Mouse (Mus musculus) kidney, postnatal 4 days (tissue): ENCODE measurements around the gene Clca3a1.
"Not testable (repeated sequence)": the region's sequence is repeated elsewhere in the genome, so short reads cannot be mapped to it uniquely, and the experiment has no call there.

Experiments
- DNase-seq, 2 experiments: peaks; one replicate each; pipeline ENCODE4 v3.0.0; 2021; ENCODE audit warnings: mixed read lengths in 2 of 2

Gene Clca3a1

DNA sequence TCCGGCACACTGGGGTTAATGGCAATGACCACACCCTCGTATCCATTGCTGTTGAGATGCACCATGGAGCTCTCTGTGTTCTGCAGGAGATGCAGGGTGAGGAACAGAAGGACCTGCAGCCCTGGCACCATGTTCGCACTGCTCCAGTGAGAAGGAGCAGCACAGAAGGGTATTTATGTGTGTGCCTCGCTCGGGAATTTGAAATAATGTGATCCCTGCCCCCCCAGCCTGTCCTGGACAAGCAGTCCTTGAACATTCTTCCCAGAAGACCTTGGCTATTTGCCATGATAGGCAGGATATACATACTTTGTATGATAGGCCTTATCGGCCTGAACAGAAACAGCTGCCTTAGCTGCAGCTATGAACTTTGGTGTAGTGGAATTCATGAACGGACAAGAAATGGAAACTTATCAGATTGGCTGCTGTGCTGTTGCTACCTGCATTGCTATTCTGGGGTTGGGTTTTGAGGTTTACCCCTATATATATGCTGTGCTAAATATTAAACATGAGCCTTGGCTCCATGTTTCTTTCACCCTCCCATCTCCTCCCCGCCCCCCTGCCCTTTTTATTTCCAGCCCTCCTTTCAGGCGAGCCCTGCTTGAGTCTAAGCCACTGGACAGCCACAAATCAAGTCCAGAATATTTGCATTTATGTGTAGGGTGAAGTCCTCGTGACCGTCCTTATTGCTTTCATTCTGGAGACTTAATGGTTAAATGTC lies at the start of gene Clca3a1:
Gene Clca3a1 (minus strand): TSS at position 386 of the 718 bp plus-strand sequence.
- DNase-seq: peak; percentile 40 to 60

DNA sequence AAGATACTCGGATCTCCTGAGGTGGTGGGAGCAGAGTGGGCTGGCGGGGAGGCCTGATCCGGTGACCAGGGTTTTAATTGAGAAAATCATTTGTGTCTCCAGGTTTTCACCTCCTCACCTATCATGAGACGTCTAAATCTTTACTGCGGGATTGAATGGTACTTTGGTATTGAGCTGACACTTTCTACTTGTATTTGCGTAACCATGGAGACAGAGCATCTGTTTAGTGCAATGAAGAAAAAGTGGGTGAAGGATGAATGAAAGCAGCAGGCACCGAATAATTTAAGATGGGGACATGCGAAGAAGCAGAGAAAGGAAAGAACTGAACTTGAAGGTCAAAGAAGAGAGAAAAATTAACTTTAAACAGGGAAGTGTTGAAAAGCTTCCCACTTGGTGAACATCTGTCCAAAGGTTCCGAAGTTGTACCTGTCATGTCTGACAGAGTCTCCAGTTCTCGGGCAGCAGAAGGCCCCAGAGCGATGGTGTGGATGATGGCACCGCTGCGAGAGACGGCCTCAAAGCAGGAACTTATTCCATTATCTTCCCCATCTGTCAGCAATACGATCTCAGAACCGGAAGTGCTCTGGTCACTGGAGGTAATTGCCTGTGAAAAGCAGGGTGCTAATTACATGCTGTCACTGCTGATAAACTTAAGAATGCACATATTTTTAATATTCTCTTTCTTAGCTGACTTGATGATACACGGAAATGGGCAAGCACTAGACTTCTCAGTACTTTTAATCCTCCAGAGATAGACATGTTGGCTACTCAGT lies 47.6 kb upstream of the Clca3a1 start:
- not testable (repeated sequence) for DNase-seq

DNA sequence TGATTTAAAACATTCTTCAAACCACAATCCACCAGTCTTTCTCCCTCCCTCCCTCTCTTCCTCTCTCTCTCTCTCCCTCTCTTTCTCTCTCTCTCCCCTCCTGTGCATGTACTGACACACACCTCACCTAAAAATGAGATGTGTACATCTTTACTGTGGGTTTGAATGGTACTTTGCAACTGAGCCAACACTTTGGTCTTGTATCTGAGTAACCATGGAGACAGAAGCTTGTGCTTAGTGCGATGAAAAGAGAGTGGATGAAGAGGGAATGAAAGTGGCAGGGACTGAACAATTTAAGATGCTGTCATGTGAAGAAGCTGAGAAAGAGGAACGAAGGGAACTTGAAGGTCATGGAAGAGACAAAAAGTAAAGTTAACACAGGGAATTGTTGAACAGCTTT lies 45.8 kb upstream of the Clca3a1 start:
- DNase-seq: not testable (repeated sequence)

DNA sequence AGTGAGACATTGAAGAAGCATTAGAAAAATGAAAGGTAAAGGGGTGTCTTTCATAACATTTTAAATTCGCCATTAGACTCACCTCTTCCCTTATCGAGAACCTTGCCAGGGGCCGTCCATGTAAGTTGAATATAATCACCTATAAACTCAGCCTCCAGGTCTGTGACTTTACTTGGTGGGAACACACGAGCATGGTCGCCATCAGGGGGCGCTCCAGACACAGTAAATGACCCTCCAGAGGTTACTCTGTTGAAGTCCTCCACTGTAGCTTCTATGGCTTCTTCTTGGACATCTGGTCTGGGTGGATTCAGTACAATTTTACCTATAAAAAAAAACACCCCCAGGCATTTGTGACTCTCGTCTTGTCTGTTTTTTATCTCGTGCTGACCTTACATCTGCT lies 41.1 kb upstream of the Clca3a1 start:
- peak; percentile 58 to 63 for DNase-seq

DNA sequence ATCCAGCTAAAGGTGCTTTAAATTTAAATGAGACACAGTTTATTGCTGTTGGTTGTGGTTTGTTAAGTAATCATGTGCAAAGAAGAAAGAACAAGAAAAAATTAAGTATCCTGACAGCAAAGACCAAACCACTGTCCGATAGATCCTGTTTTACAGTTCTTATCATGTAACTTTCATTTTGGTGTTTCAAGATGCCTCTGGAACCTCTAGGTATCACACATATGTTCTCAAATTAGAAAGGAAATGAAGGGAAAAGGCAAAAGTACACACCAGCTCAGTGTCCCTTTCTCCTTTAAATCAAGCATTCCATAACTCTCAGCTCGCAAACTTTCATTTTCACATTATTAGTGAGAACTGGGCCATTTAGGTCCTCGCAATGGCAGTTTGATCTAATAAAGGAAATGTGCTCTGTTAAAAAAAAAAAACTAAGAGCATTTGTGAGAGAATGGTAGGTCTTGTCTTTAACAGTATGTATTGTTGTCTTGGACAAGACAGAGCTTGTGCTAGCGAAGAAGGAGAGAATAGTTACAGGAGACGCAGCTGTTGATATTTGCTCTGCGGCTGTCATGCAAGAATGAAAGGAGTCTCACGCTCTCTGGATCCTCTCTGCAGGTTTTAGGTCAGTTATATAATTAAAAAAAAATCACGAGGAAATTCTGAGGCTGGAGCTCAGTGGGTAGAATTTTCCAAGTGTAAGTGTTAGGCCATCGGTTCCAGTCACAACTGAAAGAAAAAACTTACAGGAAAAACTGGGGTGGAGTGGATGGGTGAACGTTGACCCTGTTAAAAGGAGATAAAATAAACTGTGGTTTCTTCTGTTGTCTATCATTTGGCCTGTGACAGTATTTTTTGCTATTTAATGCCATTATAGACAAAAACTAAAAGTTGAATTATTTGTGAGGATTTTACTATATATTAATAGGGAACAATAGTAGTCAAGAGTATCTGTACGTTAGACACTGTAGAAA lies 24.7 kb upstream of the Clca3a1 start:
- DNase-seq: no peak

DNA sequence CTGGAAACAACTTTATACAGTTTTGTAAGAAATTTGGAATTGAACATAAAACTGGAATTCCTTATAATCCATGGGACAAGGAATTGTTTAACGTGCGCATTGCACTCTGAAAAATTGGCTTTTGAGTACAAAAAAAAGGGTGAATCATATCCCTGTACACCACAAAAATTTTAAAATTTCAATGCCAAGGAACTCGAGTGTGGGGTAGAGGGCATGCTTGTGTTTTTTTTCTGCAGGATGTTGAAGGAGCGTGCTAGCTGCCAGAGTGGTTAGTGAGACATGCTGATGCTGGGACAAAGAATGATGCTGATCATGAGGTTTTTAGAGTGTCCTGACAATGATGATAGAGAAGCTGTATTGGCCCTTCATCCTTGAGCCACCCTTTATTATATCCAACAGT lies 4.4 kb upstream of the Clca3a1 start:
- no peak for DNase-seq

DNA sequence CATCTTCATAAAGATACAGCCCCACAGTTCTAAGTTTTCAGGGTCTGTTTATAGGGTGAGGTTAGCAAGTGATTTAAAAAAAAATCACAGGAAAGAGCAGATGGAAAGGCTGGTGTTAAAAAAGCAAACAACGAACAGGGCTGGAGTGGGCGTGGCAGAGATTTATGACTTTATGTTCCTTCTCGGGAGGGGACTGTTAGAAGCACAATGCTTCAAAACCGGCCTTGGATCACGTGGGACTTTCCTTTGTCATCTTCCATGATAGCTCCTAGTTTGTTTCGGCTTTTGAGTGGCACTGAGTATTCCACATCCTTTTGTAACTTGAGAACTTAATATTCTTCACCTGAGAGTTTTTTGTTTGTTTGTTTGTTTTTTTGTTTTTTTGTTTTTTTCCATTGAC lies 677 bp upstream of the Clca3a1 start:
- DNase-seq: peak in 1 of 2 experiments; percentile 18

DNA sequence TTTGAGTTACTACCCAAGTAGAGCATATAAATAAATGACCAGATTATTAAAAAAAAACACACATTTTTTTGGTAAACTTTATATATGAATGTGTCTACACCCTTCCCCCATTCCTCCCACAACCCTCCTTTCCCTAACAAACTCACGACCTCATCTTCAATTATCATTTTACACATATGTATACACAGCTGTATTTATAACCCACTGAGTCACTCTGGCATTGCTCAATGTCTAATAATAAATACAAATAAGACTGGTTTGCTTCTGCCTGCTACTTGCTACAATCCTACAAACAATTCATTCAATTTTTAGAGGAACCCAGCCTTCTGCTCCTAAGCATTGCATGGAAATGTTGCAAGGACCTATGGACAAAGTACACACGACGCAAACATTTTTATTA lies 1.1 kb downstream of the Clca3a1 start:
- no peak for DNase-seq

DNA sequence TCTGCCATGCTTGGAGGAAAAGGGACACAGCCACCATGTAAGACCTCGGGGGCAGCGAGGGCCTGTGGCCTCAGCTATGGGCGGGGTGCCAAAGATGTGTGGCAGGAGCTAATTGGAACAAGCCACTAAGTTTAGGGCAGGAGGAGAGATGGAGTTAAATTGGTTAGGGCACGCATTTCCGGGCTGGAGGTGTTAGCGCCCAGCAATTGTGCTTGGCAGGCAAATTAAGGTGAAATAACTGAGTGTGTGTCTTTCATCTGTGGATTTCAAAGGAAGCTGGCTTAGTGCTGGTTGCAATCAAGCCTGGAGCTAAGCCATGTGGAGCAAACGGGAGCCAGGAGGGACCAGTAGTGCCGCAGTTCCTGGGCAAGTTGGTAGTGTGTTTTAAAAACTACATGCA lies 4.7 kb downstream of the Clca3a1 start:
- not testable (repeated sequence) for DNase-seq

DNA sequence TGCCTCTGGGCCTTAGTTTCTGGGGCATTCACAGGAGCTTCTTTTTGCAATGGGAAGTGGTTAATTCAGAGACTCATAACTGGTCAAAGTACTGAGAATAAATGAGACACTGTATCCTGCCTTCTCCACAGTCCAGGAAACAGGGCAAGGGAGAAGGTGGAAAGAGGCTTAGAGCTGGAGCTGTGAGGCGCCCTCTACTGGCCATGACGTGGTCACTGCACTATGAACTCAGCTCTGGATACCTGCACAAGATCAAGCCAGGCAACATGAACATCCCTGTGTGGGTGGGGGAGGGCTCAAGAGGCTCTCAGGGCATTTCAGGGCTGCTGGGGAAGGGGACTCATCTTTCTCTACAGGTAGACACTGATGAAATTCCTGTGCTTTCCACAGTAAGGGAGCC lies 7.7 kb downstream of the Clca3a1 start:
- peak; percentile 15 to 37 for DNase-seq

DNA sequence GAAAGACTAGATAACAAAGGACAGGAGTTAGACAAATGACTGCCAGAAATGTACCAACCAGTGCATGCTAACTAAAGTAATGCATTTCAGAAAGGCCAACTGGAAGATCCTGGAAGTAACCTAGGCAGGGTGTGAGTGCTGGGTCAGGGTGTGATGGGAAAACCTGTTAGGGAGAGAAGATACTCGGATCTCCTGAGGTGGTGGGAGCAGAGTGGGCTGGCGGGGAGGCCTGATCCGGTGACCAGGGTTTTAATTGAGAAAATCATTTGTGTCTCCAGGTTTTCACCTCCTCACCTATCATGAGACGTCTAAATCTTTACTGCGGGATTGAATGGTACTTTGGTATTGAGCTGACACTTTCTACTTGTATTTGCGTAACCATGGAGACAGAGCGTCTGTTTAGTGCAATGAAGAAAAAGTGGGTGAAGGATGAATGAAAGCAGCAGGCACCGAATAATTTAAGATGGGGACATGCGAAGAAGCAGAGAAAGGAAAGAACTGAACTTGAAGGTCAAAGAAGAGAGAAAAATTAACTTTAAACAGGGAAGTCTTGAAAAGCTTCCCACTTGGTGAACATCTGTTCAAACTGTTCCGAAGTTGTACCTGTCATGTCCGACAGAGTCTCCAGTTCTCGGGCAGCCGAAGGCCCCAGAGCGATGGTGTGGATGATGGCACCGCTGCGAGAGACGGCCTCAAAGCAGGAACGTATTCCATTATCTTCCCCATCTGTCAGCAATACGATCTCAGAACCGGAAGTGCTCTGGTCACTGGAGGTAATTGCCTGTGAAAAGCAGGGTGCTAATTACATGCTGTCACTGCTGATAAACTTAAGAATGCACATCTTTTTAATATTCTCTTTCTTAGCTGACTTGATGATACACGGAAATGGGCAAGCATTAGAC lies 11.5 kb downstream of the Clca3a1 start:
- not testable (repeated sequence) for DNase-seq

DNA sequence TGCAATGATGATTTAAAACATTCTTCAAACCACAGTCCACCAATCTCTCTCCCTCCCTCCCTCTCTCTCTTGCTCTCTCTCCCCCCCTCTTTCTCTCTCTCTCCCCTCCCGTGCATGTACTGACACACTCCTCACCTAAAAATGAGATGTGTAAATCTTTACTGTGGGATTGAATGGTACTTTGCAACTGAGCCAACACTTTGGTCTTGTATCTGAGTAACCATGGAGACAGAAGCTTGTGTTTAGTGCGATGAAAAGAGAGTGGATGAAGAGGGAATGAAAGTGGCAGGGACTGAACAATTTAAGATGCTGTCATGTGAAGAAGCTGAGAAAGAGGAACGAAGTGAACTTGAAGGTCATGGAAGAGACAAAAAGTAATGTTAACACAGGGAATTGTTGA lies 13.1 kb downstream of the Clca3a1 start:
- not testable (repeated sequence) for DNase-seq

DNA sequence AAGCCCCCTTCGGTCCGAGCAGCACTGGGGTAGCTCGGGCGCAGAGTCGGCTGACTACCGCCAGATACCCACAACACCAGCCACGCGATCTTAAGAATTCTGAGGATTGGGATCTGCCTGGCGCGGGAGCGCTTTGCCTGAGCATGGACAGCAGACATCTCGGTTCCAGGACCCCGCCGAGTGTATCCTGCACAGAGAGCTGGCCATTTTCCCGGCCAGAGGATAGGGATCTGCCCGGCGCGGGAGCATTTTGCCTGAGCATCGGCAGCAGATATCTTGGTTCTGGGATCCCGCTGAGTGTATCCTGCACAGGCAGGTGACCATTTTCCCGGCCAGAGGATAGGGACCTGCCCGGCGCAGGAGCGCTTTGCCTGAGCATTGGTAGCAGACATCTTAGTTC lies 22.4 kb downstream of the Clca3a1 start:
- not testable (repeated sequence) for DNase-seq

DNA sequence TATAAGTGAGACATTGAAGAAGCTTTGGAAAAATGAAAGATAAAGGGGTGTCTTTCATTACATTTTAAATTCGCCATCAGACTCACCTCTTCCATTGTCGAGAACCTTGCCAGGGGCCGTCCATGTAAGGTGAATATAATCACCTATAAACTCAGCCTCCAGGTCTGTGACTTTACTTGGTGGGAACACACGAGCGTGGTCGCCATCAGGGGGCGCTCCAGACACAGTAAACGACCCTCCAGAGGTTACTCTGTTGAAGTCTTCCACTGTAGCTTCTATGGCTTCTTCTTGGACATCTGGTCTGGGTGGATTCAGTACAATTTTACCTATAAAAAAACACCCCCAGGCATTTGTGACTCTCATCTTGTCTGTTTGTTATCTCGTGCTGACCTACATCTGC lies 23.9 kb downstream of the Clca3a1 start:
- peak; percentile 82 to 83 for DNase-seq

DNA sequence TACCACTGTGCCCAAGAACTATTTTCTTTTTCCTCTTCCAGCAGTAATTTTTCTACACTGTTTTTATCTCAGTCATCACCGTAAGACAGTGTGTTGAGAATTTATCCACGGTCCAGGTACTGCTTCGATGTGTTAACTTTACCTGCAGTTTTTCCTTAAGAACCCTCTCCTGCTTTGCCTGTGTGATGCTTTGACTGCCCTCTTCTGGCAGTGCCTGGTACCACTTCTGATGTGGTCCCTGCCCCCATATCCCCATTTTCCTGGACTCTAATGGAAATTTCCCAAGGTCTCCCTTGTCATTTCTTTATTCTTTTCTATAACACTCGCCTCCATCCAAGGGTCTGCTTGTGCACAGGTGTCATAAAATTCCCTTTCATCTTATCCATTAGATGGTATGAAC lies 37.3 kb downstream of the Clca3a1 start:
- DNase-seq: peak; percentile 71 to 73

DNA sequence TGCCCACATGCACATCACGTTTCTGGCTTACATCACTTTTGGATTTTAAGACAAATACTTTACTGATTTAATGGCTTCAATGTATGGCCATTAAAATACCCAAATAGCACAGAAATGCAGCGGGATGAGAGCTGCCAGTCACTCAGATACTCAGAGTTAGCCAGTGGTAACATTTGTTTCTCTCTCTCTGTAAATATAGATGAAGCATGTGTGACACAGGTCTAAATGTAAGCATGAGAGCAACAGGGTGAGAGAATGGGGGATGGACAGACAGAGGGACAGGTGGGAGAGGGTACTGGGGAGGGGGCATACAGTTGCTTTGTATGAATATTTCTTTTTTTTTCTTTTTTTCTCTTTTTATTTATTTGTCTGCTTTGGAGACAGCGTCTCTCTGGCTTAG lies 38.2 kb downstream of the Clca3a1 start:
- not testable (repeated sequence) for DNase-seq

DNA sequence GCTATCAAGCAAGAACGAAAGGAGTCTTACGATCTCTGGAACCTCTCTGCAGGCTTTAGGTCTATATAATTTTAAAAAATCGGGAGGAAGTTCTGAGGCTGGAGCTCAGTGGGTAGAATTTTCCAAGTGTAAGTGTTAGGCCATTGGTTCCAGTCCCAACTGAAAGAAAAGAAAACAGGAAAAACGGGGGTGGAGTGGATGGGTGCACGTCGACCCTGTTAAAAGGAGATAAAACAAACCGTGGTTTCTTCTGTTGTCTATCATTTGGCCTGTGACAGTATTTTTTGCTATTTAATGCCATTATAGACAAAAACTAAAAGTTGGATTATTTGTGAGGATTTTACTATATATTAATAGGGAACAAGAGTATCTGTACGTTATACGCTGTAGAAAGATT lies 38.9 kb downstream of the Clca3a1 start:
- no peak for DNase-seq

DNA sequence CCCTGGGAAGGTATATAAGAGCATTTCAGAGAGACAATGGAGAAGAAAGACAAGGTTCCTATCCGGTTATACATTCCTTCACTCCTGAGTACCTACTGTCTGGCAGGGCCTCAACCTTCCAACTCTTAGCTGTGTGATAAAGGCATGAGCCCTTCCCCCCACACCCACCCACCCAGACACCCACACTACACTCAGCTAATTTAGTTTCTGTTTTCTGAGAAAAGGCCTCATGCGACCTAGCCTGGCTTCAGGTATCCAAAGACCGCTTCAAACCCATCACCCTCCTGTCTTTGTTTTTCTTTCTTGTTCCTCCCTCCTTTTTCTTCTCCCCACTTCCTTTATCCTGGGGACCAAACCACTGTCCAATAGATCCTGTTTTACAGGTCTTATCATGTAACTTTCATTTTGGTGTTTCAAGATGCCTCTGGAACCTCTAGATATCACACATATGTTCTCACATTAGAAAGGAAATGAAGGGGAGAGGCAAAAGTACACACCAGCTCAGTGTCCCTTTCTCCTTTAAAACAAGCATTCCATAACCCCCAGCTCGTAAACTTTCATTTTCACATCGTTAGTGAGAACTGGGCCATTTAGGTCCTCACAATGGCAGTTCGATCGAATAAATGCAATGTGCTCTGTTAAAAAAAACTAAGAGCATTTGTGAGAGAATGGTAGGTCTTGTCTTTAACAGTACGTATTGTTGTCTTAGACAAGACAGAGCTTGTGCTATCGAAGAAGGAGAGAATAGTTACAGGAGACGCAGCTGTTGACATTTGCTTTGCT lies 39.5 kb downstream of the Clca3a1 start:
- no peak for DNase-seq

DNA sequence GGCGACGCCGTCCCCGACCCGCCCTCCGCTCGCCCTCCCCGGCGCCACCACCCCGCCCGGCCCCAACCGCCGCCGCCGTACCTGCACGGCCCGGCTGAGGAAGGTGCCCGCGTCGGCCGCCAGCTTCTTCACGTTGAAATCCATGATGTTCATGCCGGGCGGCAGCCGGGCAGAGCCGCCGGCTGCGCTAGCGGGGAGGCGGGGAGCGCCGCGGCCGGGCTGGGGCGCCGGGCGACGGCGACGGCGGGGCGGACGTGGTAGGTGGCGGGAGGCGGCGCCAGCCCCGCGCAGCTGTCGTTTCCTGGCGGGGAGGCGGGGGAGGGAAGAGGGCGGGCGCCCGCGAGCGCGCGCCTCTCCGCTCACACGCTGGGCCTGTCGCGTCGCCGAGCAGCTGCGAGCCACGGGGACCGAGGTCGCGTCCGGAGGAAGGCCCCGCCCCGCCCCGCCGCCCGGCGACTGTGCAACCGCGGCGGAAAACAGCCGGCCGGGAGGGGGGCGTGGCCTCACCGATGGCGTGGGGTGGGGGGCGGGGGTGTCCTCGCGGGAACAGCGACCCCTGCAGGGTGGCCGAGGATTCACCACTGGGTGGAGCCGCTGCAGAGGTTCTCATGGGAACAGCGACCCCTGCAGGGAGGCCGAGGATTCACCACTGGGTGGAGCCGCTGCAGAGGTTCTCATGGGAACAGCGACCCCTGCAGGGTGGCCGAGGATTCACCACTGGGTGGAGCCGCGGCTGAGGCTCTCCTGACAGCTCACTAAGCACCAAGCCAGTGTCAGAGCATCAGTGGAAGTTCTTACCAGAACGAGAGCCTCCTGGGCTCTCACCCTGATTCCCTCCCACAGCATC lies 40.7 kb downstream of the Clca3a1 start, which contains the start of gene Sh3glb1:
Gene Sh3glb1 (minus strand): TSS at position 435 of the 847 bp plus-strand sequence.
- DNase-seq: peak; percentile 98 to 99
